Mouse (Mus musculus): ENCODE measurements around the gene Nomo1. TPM values are rescaled to one million over a fixed set of nuclear protein-coding genes. Genes with fewer than 3 reads are reported as not detected.

Gene Nomo1
- polyA plus RNA-seq (2012; rRNA removed): 53.8 and 59.7 TPM in 2 replicates

DNA sequence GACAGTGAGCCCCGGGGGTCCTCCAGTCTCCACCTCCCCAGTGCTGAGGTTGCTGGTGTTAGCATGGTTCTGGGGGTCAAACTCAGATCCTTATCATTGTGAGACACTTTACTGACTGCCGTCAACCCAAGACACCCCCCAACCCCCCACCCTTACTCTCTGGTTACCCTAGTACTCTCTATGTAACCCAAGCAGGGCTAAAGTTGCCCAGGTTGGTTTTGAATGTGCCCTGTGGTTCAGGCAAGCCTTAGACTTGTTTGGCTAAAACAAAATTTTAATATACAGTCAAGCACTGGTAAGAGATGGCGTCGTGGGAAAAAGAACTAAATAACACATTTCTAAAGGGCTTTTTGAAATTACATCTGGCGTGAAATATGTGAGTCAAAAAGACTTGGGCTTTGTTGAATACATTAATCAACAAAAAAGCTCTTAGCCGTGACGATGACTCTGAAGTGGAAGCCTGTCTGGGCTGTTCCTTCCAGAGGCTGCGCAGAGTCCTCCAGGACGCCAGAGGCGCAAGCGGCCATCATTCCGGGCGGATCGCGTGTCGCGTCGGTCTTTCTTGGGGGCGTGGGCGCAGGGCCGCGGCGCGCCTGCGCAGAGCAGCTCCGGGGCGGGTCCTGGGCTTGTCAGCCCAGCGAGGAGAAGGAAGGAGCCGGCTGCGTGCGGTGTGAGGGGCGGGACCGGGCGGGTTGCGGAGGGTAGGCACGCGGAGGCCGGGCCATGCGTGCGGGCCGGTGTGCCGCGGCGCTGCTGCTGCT is at the start of gene Nomo1:
Nomo1 (plus strand) TSS at position 590 of the 761 bp plus-strand sequence.
- DNase-seq (ENCODE audit: low read depth): peak; percentile 61

DNA sequence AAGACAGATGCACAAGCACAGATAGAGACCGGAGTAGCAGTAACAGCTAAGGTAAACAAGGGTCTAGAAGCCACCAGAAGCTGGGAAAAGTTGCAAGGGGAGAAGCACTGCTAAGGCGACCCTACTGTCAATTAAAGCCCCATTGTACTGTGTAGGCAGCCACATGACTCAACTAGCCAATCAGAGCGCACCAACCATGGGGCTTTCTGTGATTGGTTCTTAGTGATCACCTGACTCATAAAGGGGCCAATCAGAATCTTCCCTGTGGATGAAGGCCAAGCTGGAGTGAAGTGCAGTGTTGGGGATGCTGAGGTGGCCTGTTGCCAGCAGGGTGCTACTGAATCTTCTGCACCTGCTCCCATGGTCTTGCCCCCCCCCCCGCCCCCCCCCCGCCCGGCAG is 46.6 kb upstream of the Nomo1 start:
- DNase-seq (ENCODE audit: low read depth): no peak

DNA sequence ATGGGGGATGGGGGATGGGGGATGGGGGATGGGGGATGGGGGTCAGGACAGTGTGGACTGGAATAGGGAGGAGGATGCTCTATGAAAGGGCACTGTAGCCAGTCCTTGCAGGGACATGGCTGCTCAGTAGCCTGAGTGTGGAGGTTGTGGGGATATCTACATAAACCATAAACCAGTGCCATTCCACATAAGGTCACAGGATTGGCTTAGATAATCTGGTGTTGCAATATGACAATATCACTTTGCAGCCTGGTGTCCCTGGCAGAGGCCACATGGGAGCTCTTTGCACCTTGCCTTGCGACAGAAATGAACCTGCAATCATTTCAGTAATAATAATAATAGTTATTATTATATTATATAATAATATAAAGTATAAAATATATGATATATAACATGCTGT is 45.2 kb upstream of the Nomo1 start:
- DNase-seq (ENCODE audit: low read depth): no peak

DNA sequence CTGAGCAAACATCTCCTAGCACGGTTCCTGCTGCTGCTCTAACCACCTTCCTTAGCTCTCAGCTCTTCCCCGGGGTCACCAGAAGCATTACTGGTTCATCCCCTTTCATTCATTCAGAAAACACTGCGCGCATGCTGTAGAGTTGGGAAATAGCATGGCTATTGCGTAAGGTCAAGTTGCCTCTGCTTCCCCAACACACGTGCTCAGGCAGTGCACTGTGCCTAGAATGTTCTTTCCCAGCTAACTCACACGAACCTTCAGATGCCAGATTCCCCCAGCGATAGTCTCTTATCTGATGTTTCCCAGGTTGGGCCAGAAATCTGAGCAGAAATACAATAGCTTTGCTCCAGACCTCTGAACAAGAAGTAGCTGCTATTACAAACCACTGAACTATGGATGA is 41.0 kb upstream of the Nomo1 start:
- no peak for DNase-seq (ENCODE audit: low read depth)

DNA sequence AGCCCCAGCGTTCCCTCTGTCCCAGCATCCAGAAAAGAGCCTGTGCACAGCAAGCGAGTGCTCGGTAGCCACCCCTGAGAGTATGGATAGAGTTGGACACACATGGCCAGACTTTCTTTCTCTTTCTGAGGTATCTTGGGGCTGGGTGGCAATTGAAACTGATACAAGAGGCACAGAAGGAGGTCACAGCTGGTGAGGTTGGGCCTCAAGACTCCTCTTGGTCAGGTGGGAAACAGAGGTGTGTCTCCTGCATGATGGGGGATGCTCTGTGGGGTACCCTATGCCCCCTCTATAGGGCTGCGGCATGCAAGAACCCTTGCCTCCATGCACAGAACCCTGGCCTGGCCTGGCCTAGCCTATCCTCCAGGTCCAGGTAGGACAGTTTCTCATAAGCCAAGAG is 32.9 kb upstream of the Nomo1 start:
- no peak for DNase-seq (ENCODE audit: low read depth)

DNA sequence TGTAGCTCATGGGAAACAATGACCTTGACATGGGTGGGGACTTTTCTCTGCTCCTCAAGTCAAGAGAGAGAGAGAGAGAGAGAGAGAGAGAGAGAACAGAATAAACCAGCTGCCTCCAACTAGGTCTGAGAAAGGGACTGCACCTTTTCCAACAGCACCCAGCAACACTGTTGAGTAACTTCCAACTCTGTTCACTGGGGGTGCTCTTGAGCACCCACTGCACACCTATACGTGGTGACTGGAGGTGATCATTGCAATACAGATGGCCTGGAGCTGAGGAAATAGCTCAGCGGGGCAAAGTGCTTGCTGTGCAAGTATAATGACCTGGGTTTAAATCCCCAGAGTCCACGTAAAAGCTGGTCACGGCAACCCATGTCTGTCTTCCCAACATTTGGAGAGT is 30.8 kb upstream of the Nomo1 start:
- DNase-seq (ENCODE audit: low read depth): no peak

DNA sequence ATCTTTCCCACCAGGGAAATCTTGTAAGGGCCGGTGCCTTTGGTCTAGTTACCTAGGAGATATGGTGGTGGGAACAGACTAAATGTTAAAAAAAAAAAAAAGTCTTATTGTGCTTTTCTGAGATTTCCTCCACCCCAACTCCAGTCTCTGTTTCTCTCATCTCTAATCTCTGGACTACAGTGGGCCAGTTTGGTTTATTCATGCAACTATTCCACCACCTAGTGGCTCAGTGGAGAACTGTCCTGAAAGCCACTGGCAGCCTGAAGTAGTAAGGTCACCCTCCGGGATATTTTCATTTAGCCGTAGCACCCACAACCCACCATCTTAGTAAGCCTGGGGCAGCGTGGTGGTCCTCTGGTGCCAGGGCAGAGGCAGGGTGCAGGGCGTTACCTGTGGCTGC is 23.9 kb upstream of the Nomo1 start:
- DNase-seq (ENCODE audit: low read depth): no peak

DNA sequence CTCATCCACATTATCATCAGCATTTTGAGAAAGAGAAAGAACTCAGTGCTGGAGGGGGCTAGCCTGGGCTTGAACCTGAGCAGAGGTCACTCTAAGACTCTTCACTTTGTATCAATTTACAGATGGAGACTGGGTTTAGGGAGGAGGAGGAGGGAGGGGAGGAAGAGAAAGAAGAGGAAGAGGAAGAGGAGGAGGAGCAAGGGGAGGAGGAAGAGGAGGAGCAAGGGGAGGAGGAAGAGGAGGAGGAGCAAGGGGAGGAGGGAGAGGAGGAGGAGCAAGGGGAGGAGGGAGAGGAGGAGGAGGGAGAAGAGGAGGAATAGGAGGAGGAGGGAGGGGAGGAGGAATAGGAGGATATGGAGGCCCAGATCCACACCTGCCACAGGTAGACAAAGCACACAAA is 21.4 kb upstream of the Nomo1 start:
- DNase-seq (ENCODE audit: low read depth): no peak

DNA sequence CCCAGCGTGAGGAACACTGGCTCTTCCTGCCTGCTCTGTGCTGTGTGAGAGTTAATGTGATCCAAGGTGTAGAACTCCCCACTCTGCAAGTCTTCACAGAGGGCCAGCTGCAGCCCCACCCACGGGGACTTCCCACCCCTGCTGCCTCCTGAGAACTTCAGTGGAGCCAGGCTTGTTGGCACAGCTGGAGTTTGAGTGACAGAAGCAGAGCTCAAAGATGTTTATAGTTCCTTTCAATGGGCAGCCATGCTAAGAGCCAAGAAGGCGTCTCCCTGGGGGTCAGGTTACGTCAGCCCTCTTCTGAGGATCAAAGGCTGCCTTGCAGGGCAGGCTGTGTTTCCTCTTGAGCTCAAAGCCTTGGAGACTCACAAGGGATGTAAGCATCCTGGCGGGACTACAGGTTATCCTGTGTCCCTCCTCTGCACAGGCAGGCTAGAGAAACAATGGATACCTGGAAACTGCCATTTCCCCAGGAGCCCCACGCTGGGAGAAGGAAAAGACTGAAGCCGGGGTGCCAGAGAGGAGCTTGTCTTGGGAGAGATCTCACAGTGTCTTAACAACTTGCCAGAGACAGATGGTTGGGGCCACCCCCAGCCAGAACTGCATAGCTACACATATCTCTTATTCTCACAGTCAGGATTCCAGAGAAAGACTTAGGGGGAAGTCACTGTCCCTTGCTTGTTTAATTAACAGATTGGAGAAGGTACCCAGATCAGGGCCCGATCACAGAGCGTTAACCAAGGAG is 20.1 kb upstream of the Nomo1 start:
- DNase-seq (ENCODE audit: low read depth): no peak

DNA sequence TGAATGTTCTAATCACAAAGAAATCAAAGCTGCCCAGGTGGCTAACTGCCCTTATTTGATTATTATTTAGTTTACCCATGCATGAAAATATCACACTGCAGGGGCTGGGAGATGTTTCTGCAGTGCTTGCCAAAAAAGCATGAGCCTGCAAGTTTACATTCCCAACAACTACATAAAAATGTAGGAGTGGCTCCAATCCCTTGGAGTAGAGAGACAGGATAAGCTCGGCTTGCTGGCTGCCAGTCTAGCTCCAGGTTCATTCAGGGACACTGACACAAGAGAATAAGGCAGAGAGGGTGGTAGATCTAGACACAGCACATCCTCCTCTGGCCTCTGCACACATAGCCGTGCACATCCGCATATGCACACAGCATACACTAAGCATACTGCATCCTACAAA is 13.9 kb upstream of the Nomo1 start:
- no peak for DNase-seq (ENCODE audit: low read depth)

DNA sequence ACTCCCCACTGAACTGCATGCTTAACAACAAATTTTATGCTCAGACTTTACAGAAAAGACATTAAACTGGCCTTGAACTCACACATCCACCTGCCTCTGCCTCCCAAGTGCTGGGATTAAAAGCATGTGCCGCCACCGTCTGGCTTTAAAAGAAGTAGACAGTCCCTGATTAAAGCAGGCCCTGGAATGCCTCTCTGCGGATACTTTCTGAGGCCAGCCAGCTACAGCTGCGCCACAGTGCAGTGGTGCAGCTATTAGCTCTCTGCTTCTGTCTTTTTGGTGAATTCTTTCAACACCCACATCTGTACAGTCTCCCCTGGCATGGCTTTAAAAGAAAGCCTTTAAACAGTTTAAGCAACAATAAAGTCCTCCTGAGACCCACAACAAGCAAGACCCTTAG is 11.5 kb upstream of the Nomo1 start:
- no peak for DNase-seq (ENCODE audit: low read depth)

DNA sequence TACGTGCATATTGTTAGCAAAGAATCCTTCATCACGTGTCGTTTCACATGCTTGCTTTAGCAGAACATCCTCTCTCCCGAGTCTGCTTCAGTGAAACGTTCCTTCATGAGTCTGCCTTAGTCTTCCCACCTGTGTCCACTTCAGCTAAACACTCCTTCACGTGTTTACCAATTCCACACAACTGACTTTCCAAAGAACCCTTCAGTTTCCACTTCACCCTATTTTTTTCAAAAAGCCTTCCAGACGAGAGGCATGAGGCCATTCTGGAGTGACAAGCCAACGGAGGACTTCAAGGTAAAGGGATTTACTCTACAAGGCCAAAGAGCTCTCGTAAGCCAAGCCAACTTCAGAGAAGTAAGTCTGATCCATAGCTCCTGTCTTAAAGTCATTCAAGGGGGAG is 8.1 kb upstream of the Nomo1 start:
- no peak for DNase-seq (ENCODE audit: low read depth)

DNA sequence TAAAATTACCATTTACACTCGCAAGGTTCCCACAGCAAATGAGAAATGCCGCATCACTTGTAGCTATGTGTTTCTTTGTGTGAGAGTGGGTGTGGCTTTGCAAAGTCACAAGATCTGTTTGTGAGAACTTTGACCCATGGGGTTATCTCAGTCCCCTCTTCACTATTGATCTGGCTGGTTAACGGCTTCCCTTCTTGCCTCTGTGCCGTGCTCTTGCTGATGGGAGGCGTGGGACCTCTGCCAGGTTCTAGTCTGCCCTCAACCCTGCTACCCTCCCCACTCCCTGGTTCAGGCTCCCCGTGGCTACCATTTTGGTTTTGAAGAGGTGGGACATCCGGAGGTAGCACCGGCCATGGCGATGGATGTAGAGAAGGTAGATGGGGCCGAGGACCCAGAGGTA is 4.8 kb upstream of the Nomo1 start:
- no peak for DNase-seq (ENCODE audit: low read depth)

DNA sequence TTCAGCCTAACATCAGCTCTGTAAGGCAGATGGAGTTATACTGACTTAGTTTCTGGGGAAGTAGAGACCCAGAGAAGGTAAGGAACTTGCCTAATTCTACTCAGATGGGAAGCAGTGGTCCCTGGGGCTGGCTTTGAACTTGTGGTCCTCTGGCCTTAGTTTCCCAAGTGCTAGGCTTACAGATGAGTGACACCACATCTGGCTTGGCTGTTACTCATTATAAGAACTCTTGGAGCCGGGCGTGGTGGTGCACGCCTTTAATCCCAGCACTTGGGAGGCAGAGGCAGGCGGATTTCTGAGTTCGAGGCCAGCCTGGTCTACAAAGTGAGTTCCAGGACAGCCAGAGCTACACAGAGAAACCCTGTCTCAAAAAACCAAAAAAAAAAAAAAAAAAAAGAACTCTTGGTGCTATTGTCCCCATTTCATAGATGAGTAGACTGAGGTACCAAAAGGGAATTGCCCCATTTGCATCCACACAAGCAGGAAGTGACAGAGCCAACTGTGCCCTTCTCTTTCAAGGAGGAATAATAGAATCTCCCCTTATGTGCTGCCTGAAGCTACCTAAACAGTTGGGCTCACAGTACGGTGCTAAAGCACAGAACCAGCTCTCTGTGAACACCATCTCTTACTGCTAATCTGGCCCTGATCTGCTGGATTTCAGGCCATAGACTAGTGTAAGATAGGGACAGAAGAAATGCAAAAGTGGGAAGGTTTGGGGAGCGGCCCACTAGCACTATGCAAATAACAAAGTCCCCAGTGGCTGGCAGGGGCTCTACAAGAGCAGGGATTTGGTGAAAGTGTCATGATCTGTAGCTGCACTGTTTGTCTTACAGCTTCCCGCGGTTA is 4.0 kb upstream of the Nomo1 start:
- DNase-seq (ENCODE audit: low read depth): no peak

DNA sequence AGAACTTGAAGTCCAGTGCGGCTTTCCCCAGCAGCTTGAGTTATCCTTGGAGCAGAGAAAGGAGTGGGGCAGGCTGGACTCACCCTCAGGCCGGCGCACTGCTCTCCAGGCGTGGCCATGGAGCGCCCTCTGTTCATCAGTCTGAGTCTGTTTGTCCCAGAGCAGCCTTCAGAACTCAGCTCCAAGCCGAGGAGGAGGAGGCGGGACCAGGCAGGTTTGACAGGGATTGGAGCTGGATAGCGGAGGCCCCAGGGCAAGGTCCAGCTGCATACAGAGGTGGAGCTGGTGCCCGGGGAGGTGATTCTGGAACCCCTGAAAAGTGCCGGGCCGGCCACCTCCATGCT is 3.4 kb upstream of the Nomo1 start, which contains the start of gene Abcc6:
Abcc6 (minus strand) TSS at position 158 of the 344 bp plus-strand sequence.
- no peak for DNase-seq (ENCODE audit: low read depth)

DNA sequence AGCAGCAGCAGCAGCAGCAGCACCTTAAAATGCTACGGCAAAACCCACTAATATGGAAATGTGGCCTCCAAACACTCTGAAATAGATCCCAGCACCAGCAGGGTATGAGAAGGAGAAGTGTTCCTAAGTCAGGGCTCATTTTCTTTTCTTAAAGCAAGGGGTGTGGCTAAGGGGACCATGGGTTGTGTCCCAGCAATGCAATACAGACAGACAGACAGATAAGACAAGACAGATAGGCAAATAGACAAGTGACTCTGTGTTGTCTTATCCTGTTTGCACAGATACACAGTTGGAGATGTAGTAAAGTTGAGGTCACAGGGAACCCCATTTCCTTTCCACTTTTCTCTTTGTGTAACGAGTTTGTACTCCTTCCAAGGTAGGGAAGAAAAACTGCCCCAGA is 2.4 kb upstream of the Nomo1 start:
- no peak for DNase-seq (ENCODE audit: low read depth)

DNA sequence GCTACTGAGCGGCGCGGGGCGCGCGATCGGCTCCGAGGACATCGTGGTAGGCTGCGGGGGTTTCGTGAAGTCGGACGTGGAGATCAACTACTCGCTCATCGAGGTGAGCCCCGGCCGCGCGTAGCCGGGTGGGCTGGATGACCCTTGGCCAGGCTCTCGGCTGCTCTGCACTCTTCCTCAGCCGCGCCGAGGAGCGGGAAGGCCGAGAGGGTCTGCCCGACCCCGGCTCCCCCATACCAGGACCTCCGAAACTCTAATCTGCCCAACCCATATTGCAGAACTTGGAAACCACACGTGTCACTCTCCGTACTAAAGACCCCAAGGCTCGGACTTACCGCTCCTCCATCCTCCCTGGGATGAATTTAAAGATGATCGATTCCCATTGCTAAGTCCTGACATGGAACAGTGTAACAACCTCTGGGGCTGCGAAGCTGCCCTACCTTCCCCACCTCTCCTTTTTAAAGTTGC is 406 bp downstream of the Nomo1 start:
- DNase-seq (ENCODE audit: low read depth): no peak

DNA sequence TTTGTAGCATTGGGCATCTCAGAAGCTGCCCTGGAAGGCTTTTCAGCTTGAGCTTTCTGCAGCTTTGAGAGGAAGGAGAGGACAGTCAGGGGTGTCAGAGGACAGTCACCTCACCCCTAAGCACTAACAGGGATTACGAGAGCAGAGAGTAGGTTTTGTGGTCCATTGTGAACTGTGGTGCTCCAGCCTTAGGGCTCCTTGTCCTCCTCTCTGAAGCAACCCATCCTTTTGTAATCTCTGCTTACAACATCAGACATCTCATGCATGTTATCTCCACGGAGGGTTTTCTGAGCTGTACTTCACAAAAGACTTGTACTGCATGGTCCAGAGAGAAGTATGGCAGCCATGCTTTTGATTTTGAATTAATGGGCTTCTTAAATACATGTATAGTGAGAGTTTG is 1.5 kb downstream of the Nomo1 start:
- DNase-seq (ENCODE audit: low read depth): peak; percentile 50

DNA sequence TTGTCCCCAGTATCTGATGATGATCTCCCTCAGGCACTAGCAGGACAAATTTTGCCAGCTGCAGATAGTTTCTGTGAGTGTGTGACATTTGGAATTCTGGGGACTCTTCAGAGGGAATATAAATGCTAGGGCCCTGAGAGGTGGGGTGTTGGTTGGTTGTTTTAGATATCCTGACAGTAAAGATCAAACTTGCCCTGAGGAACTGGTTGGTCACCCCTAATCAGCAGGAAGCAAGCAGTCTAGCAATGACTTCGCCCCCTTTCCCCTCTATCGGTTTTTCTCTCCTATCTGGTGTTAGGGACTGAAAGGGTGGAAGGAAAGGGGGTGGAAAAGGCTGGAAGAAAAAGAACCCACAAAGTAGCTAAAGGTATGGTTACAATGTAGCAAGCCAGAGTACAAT is 2.0 kb downstream of the Nomo1 start:
- DNase-seq (ENCODE audit: low read depth): no peak

DNA sequence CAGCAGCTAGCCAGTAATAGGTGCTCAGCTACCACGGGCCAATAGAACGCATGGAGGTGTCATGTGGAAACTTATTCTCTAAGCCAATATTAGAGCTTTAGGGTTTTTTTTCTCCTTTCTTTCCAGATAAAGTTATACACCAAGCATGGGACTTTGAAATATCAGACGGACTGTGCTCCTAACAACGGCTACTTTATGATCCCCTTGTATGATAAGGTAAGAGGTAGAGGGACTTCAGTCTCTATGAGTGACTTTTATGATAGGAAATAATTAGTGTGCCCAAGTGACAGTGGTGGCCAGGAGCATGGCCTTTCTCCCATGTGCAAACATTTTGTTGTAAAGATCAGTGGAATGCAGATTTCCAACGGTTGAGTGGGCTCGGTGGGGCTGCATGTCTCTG is 3.9 kb downstream of the Nomo1 start:
- no peak for DNase-seq (ENCODE audit: low read depth)

DNA sequence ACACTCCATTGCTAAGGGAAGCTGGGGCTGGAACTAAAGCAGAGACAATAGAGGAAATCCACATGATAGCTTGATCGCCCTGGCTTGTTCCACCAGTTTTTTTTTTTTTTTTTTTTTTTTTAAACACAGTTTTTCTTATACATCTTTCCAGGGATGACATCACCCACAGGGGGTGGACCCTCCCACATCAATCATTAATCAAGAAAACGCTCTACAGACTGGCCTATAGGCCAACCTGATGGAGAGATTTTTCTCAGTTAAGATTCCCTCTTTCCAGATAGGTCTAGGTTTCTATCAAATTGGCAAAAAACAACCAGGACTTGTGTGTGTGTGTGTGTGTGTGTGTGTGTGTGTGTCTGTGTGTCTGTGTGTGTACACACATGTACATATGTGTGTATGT is 6.4 kb downstream of the Nomo1 start:
- DNase-seq (ENCODE audit: low read depth): no peak

DNA sequence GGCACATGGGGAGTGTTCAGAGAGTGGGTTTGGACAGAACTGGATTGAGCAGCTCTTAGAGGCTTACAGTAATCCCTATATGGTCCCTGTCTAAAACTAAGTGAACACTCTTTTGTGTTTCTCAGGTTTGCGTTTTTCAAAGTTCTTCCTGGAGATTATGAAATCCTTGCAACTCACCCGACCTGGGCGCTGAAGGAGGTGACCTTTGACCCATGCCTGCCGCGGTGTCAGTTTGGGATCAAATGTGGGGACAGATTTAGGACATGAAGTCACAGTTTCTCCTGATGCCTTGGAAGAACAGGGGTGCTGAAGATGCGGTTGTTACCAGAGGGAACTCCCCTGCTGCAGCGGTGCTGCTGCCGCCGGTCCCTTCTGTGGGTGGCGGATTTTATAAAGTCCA is 10.6 kb downstream of the Nomo1 start:
- no peak for DNase-seq (ENCODE audit: low read depth)

DNA sequence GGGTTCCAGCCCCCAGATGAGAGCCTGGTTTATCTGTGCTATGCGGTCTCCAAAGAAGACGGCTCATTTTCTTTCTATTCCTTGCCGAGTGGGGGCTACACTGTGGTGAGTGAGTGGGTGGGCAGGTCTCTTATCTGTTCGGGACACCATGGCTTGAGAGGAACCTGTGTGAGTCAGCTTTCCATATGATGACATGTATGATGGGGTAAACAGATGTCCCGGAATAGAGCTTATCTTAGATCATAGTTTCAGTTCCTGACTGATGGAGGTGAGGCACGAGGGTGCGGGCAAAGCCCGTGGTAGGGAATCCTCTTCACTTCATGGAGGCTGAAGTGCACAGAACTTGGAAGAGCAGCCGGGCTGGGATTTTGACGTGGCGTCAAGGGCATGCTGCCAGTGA is 12.4 kb downstream of the Nomo1 start:
- no peak for DNase-seq (ENCODE audit: low read depth)
